Mouse (Mus musculus) liver, embryonic 11.5 days (tissue): ENCODE measurements around the gene Runx3. TPM values are rescaled to one million over a fixed set of nuclear protein-coding genes. Genes with fewer than 3 reads are reported as not detected.

ENCODE experiments used
- ATAC-seq: fragments of 200-750 bp; cut with Nextera tagmentation; replicated peaks from 2 replicates; pipeline ENCODE4 v1.8.0; 2017; ENCODE audit warnings: moderate number of reproducible peaks, mild to moderate bottlenecking, moderate TSS enrichment, moderate library complexity; ENCODE audit not compliant: low FRiP score
- DNase-seq: peaks from one replicate; pipeline ENCODE4 v3.0.0-alpha.2; 2017; ENCODE audit warnings: low spot score
- H3K27ac ChIP-seq: fragments of 300-500 bp; sonication (generic); 2 replicates; pipeline ENCODE4 v1.5.1; 2014; ENCODE audit warnings: mild to moderate bottlenecking, low read depth, low read length, control low read depth
- H3K27me3 ChIP-seq: fragments of 300-500 bp; sonication (generic); replicated peaks from 2 replicates; pipeline ENCODE4 v1.6.1; 2014; ENCODE audit warnings: low read length, mixed read lengths; ENCODE audit not compliant: control insufficient read depth, insufficient read depth
- H3K36me3 ChIP-seq: fragments of 300-500 bp; sonication (generic); 2 replicates; pipeline ENCODE4 v1.6.1; 2014; ENCODE audit warnings: mild to moderate bottlenecking, low read length, moderate library complexity, mixed read lengths; ENCODE audit not compliant: control insufficient read depth, insufficient read depth
- H3K4me1 ChIP-seq: fragments of 300-500 bp; sonication (generic); replicated peaks from 2 replicates; pipeline ENCODE4 v1.6.1; 2014; ENCODE audit warnings: low read length, mixed read lengths; ENCODE audit not compliant: control insufficient read depth, insufficient read depth
- H3K4me2 ChIP-seq: fragments of 300-500 bp; sonication (generic); 2 replicates; pipeline ENCODE4 v1.6.1; 2014; ENCODE audit warnings: mild to moderate bottlenecking, control low read depth, moderate library complexity
- H3K4me3 ChIP-seq: fragments of 300-500 bp; sonication (generic); 2 replicates; pipeline ENCODE4 v1.5.1; 2014; ENCODE audit warnings: low read depth, low read length, control low read depth
- H3K9ac ChIP-seq: fragments of 300-500 bp; sonication (generic); 2 replicates; pipeline ENCODE4 v1.6.1; 2014; ENCODE audit warnings: low read depth, low read length, control low read depth
- H3K9me3 ChIP-seq: fragments of 300-500 bp; sonication (generic); 2 replicates; pipeline ENCODE4 v1.6.1; 2016; ENCODE audit warnings: low read length, inconsistent platforms, mixed read lengths; ENCODE audit not compliant: control insufficient read depth
- WGBS: fragments of 180-500 bp; shearing (Covaris S2); extraction: QIAGEN DNeasy Blood & Tissue Kit; methylation state at CpG from one replicate; pipeline ENCODE4 v1.1.7; 2014; 5-methylcytosine and 5-hydroxymethylcytosine counted together
- polyA plus RNA-seq: library from polyadenylated mRNA; unstranded; fragments of >200 nt; fragmentation: Nextera tagmentation; extraction: Ambion mirVana; gene quantifications from 2 replicates; pipeline ENCODE4 v1.2.1, GENCODE M21; 2014

The Runx3 gene
- polyA plus RNA-seq: 0.71 and 0.82 TPM in 2 replicates

DNA sequence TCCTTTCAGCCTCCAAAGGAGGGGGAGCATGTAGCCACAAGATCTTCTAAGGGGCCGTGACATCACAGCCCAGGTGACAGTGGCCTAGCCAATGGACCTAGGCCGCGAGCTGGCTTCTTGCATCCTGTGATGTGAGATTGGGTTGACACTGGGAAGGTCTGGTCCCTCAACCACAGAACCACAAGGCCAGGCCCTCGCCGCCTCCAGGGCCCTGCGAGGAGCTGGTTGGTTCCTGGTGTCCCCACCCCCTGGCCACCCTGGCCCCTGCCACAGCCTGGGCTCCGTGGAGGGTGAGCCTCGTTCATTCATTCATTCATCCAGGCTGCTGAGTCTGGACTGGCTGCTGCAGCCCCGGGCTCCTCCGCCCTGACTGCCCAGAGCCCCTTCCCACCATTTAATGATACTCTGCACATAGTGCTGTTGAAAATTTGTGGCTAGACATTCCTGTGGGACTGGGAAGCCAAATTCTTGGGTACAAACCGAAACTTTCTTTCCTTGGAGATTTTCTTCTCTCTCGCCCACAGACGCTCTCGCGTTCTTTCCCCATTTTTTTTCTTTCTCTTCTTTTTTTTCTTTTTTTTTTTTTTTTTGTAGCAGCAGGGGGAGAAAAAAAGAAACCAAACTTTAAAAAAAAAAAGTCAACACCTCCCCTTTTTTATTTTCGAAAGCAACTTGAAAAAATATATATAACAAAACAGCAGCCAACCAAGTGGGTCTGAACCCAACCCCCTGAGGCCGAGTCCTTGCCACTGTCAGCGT, at the start of gene Runx3:
Gene Runx3 (plus strand): TSS at position 311 of the 759 bp plus-strand sequence.
- DNase-seq (peak; percentile 42), ATAC-seq (peak; percentile 60)
- Histone ChIP-seq H3K4me1 (no peaks in the 10 kb centered on the region), H3K36me3 (no peaks in the 10 kb centered on the region), H3K27me3 (peaks cover 2% of the 10 kb centered on the region; the same call in 1 of the 2 replicates), H3K4me2 (no peak within 1 kb of the TSS), H3K4me3 (no peak within 1 kb of the TSS), H3K27ac (no peak within 1 kb of the TSS), H3K9ac (no peak within 1 kb of the TSS), H3K9me3 (no peaks in the 10 kb centered on the region)
- 63% methylated on average over 18 of the region's 18 CpGs for WGBS

DNA sequence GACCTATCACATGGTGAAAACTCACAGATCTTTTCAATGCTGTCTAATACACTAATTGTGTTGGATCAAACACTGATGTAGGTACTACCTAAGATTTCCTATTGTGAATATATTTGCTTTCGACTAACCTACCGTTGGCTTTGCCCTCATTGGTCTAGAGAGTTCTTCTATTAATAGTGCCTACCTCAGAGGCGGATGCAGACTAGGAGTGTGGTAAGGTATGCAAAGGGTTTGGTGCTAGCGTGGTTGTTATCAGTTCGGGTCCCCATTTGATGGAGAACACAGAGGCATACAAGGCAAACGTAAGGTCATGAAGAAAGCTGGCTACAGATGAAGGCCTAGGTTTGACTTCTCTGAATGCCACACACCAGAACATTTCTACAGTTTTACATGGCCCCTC, 47.8 kb upstream of the Runx3 start:
- ATAC-seq: no peak
- no peak overlapping the region for H3K4me2 ChIP-seq
- DNase-seq: no peak
- no peaks in the 10 kb centered on the region for H3K27me3 ChIP-seq
- H3K27ac ChIP-seq: no peak overlapping the region
- no peaks in the 10 kb centered on the region for H3K36me3 ChIP-seq
- no peaks in the 10 kb centered on the region for H3K9me3 ChIP-seq
- peaks cover 2% of the 10 kb centered on the region; the same call in 1 of the 2 replicates for H3K4me1 ChIP-seq
- no peak overlapping the region for H3K9ac ChIP-seq
- WGBS: 77% methylated on average over 6 of the region's 6 CpGs
- no peak overlapping the region for H3K4me3 ChIP-seq

DNA sequence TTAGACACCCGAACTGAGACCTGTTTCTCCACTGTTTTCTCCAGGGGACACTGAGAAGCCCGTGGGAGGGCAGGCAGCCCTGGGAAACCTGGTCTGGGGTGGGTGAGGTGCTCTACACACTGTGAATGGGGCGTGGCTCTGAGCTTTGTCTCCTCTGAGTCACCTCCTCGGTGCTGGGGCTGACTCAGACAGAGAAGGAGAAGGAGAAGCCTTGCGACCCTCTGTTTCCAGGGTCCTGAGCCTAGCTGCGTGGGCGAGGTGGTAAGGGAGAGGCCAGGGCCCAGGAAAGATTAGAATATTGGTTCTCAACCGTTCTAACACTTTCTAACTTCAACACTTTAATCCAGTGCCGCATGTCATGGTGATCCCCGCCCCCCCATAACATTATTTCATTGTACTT, 46.9 kb upstream of the Runx3 start:
- WGBS: 53% methylated on average over 10 of the region's 10 CpGs

DNA sequence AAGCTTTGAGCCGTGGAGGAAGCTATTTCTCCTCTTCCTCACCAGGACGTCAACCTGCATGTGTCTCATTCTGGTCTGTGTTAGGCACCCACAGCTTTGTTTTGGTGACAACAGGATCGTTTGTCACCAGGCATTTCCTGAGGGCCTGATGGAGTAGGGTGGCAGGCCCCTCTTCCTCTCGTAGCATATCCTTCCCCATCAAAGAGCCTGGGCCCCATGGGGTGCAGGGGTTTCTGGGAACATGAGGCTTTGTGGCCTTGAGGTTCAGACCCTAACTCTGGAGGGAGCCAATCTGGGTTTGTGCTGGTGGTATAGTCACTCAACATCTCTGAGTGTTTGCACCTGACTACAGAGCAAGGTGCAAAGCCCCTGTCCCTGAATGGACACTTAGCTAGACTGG, 45.8 kb upstream of the Runx3 start:
- Histone ChIP-seq H3K4me2 (no peak overlapping the region), H3K4me1 (peaks cover 2% of the 10 kb centered on the region; the same call in 1 of the 2 replicates), H3K27ac (no peak overlapping the region), H3K27me3 (no peaks in the 10 kb centered on the region), H3K9me3 (no peaks in the 10 kb centered on the region), H3K4me3 (no peak overlapping the region), H3K36me3 (no peaks in the 10 kb centered on the region), H3K9ac (no peak overlapping the region)
- WGBS: 45% methylated on average over 4 of the region's 4 CpGs
- DNase-seq: no peak
- ATAC-seq: no peak

More for the DNA sequence above, 46.9 kb upstream of the Runx3 start:
- no peak overlapping the region for H3K4me2 ChIP-seq
- no peak overlapping the region for H3K4me3 ChIP-seq
- no peak for ATAC-seq
- H3K27ac ChIP-seq: no peak overlapping the region
- H3K4me1 ChIP-seq: peaks cover 2% of the 10 kb centered on the region; the same call in 1 of the 2 replicates
- H3K9me3 ChIP-seq: no peaks in the 10 kb centered on the region
- no peaks in the 10 kb centered on the region for H3K27me3 ChIP-seq
- no peaks in the 10 kb centered on the region for H3K36me3 ChIP-seq
- no peak overlapping the region for H3K9ac ChIP-seq
- DNase-seq: no peak

DNA sequence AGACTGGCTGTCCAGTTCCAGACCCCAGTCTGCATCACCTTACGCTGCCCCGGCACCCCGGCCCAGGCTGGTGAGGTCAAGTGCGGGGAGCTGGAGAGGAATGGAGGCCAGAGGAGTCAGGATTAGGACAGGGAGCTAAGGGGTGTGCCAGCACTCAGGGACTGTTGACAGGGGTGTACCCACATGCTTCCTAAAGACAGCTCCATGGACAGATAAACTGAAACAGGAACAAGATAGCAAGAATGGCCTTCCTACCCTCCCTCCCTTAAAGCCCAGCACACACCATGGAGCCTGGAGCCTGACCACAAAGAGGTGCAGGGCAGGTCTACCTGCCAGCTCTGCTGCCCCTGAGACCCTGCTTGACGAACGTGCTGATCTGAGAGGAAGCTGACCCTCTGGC, 45.1 kb upstream of the Runx3 start:
- Histone ChIP-seq H3K36me3 (no peaks in the 10 kb centered on the region), H3K27me3 (no peaks in the 10 kb centered on the region), H3K4me2 (no peak overlapping the region), H3K9me3 (no peaks in the 10 kb centered on the region), H3K4me1 (peaks cover 4% of the 10 kb centered on the region; the same call in 1 of the 2 replicates), H3K27ac (no peak overlapping the region), H3K4me3 (no peak overlapping the region), H3K9ac (no peak overlapping the region)
- ATAC-seq: no peak
- WGBS: 62% methylated on average over 6 of the region's 6 CpGs
- DNase-seq: no peak

DNA sequence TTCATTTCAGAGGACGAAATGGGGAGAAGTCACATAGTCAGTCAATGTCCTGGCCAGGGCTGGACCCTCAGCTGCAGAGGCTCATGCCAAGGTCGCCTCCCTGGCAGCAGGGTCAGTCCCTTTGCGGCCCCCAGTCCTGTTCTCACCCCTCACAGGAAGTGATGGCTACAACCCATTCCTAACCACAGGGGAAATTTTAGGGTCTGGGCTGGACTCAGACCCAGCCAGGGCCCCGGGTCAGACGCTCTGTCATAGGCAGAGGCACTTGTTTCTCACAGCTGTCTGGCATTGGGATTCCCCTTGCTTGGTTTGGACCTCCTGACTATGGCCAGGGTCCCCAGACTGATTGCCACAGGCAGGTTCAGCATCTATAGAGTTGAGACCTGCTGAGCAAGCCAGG, 43.8 kb upstream of the Runx3 start:
- DNase-seq (no peak), ATAC-seq (no peak)
- Histone ChIP-seq H3K36me3 (no peaks in the 10 kb centered on the region), H3K27me3 (no peaks in the 10 kb centered on the region), H3K27ac (no peak overlapping the region), H3K9me3 (no peaks in the 10 kb centered on the region), H3K4me3 (no peak overlapping the region), H3K4me2 (no peak overlapping the region), H3K4me1 (peaks cover 4% of the 10 kb centered on the region; the same call in 1 of the 2 replicates), H3K9ac (no peak overlapping the region)
- WGBS: 70% methylated on average over 5 of the region's 5 CpGs

DNA sequence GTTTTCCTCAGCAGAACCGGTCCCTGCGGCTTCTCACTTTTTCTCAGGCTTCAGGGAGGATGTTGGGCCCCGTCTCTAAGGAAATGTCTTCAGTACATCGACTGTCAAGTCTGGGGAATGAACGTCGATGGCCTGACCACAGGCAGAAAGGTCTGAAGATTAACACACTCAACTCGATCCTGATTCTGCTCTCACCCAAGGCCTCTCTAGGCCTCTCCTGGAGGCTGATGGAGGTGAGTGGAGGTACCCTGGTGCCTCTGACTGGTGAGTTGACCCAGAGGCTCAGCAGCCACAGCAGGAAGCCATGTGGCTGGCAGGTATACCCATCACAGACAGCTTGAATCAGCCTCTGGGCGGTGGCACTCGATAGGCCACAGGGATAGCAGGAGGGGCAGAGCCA, 43.3 kb upstream of the Runx3 start:
- no peak for DNase-seq

DNA sequence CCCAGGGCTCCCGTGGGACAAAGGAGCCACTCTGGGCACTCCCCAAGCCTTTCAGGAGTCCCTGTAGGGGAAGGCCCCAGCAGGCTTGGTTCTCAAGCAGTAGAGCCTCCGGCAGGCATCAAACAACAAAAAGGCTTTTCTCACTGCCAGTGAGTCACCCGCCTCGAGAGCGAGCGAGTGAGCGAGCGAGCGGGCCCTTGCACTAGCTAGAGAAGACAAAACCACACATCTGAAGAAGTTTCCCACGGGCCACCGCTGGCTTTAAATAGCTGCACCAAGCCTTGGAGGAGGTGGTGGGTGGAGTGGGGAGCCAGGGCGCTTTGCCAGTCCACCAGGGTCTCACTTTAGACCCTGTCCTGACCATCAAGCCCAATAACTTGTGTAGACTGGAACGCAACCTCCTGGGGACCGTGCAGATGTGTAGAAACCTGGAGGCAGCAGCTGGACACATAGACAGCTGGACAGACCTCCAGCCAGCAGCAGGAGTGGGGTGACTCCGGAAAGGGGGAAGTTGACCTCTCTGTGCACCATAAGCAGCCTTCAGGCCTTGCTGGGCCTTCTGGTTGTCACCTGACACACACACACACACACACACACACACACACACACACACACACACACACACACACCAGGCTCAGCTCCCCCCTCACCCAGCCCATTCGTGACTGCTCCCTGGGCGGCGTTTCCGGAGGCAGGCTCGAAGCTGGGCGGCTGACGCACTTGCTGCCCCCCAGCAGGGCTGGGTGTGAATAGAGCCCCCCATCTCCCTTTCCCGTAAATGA, 40.4 kb upstream of the Runx3 start:
- no peaks in the 10 kb centered on the region for H3K9me3 ChIP-seq
- H3K27me3 ChIP-seq: no peaks in the 10 kb centered on the region
- H3K27ac ChIP-seq: no peak overlapping the region
- no peaks in the 10 kb centered on the region for H3K36me3 ChIP-seq
- H3K4me1 ChIP-seq: peaks cover 2% of the 10 kb centered on the region; the same call in 1 of the 2 replicates
- no peak overlapping the region for H3K4me2 ChIP-seq
- DNase-seq (no peak), ATAC-seq (no peak)
- WGBS: 54% methylated on average over 23 of the region's 23 CpGs
- no peak overlapping the region for H3K9ac ChIP-seq
- no peak overlapping the region for H3K4me3 ChIP-seq

More for the DNA sequence above, 43.3 kb upstream of the Runx3 start:
- no peaks in the 10 kb centered on the region for H3K27me3 ChIP-seq
- no peaks in the 10 kb centered on the region for H3K9me3 ChIP-seq
- H3K27ac ChIP-seq: no peak overlapping the region
- no peak overlapping the region for H3K4me3 ChIP-seq
- no peak for ATAC-seq
- H3K36me3 ChIP-seq: no peaks in the 10 kb centered on the region
- no peak overlapping the region for H3K9ac ChIP-seq
- H3K4me1 ChIP-seq: peaks cover 4% of the 10 kb centered on the region; the same call in 1 of the 2 replicates
- no peak overlapping the region for H3K4me2 ChIP-seq
- WGBS: 52% methylated on average over 9 of the region's 9 CpGs
